Mouse (Mus musculus) layer of hippocampus, postnatal 25 days (tissue): ENCODE measurements at regions not wholly inside any gene's neighbourhood (a gene's known extent, or its start where the extent isn't known, plus 50 kb on each side); places are given as distances from the start of the nearest gene placed in this dataset.

Experiments used
- DNase-seq, 2 experiments: peaks; one replicate each; pipeline ENCODE4 v3.0.0; 2022; ENCODE audit warnings: mixed read lengths in 2 of 2, low spot score in 1 of 2; ENCODE audit errors: extremely low spot score in 1 of 2

DNA sequence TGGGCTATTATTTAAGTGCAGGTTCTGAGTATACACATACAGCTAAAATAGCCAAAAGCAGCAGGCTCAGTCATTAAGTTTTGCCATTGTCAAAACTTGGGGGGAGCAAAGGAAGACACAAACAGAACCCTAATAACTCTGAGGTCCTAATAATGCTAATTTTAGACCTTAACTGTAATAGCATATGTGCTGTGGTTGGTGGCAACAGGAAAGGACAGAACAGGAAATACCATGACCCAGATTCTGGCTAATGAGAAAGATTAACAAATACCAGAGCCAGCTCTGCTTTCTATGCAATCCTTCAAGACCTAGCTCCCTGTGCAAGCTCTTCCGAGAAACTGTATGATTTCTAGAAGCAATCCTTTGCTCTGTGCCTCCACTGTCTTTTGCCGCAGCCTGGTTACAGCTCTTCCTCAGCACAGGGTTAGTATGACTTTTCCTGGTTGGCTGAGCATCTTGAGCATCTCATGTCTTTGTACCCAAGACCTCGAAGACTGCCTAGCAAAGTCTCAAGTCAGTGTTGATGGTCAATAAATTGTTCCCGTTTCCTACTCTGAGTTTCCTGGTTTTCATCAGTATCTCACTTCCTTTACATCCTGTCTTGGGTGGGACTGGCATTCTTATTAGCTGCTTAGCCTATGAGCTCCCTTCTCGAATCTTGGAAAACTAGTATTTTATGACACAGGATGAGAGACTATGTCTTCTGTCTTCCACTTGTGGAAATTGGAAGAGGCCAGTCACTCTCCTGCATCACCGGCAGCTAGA is 49.9 kb upstream of the Eed start:
- DNase-seq, result no peak

DNA sequence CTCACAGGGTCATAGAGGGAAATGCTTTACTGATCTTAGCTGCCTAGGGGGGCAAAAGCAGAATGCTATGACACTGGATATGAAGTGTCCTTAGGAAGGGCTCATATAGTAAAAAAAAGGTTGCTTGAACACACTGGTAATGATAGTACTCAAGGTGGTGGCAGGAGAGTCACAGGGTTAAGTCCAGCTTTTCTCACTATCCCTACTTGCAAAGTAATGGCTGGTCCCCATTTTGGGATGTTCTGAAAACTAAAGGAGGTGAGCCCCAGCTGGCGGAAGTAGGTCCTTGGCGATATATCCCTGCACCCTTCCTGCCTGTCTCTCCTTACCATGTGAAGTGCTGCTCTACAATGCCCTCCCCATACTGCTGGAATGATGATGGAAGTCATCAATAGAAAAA is 52.3 kb upstream of the Eed start:
- no peak for DNase-seq

GRCm38 (mm10) chr7:90033640-90034312 is 53.0 kb upstream of the Eed start:
- DNase-seq, result no peak

DNA sequence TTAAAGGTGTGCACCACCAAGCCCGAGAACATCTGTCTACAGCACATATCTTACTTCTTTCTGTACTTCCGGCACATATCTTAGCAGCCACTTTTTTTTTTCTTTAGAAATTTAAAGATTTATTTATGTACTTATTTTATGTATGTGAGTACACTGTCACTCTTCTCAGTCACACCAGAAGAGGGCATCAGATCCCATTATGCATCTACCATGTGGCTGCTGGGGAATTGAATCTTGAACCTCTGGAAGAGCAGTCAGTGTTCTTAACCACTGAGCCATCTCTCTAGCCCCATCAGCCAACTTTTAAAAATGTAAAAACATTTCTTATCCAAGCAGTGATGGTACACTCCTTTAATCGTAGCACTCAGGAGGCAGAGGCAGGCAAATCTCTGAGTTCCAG is 53.7 kb upstream of the Eed start:
- DNase-seq, result no peak

- DNase-seq, result no peak
Observed at GRCm38 (mm10) chr7:90035396-90035795, 54.6 kb upstream of the Eed start.

GRCm38 (mm10) chr7:90037736-90038135 is 57.0 kb upstream of the Eed start:
- DNase-seq, result no peak

- DNase-seq, result no peak
Observed at GRCm38 (mm10) chr7:90039504-90039903, 58.7 kb upstream of the Eed start.

GRCm38 (mm10) chr7:90040581-90041340 is 60.0 kb upstream of the Eed start:
- no peak for DNase-seq

DNA sequence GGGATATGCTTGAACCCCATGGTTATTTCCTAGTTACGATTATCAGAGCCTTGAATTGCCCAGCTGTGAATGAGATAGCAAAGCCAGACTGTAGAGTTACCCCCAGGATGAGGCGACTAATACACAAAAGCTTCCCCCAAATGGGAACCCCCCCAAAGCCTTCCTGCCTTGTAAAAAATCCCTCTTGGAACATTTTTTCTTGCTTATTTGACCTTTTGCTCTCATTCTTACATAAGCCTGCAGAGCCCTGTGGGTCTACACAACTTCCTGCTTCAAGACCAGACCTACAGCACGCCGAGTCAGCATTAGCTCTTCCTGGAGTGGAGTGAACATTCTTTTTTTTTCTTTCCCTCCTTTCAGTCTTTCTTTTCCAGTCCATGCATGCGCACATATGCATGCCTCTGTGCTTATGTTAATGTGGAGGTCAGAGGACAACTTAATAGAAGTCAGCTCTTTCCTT is 60.8 kb upstream of the Eed start:
- no peak for DNase-seq

GRCm38 (mm10) chr7:90042364-90042763 is 61.6 kb upstream of the Eed start:
- DNase-seq, result no peak

GRCm38 (mm10) chr7:90043526-90043925 is 62.7 kb upstream of the Eed start:
- no peak for DNase-seq

DNA sequence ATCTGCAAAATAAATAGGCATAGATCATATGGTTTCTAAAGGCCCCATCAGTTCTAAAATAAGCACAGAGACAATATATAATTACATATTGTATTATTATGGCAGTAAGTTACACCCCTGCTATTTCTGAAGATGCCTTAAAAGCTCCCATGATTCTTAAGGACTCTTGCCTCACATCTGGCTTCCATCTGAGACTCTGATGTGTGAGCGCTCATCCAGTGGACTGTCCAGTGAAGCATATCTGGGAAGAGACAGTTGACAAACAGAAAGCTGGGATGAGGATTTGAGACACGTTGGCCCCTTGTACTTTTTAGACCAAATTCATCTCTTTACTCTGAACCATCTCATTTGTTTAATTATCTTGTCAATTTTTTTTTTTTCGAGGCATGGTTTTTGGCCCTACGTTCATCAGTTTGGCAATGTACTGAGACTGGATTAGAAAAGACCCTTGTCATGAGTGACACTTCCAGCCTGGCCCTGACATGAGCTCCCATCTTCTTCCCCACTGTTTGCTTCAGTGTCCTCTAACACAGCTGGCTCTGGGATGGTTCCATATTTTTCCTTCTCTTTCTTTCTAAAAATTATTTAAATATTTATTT is 63.4 kb upstream of the Eed start:
- DNase-seq, result no peak

GRCm38 (mm10) chr7:90045208-90045800 is 64.5 kb upstream of the Eed start:
- no peak for DNase-seq

- no peak for DNase-seq
Observed at GRCm38 (mm10) chr7:90046228-90046627, 65.4 kb upstream of the Eed start.

DNA sequence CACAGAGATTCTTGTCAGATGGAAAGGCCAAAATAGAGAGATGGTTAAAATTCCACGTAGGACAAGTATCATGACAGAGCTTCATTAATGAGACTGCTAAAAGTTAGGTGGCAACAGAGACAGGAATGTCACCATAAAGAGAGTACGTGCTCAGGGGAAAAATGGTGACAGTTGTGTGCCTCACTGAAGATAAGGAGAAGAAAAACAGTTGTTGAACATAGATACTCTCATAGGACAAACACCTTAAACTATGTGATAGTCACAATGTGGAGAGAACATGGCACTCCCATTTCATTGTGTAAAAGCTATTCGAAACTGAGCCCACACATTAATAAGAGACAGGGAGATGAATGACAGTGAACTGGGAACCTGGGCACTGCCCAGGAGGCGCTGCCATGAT is 66.1 kb upstream of the Eed start:
- DNase-seq, result no peak

- DNase-seq, result no peak
Observed at GRCm38 (mm10) chr7:90048401-90049307, 67.9 kb upstream of the Eed start.

- no peak for DNase-seq
Observed at GRCm38 (mm10) chr7:90049831-90050237, 69.1 kb upstream of the Eed start.

GRCm38 (mm10) chr7:90054795-90055511 is 74.2 kb upstream of the Eed start:
- no peak for DNase-seq

DNA sequence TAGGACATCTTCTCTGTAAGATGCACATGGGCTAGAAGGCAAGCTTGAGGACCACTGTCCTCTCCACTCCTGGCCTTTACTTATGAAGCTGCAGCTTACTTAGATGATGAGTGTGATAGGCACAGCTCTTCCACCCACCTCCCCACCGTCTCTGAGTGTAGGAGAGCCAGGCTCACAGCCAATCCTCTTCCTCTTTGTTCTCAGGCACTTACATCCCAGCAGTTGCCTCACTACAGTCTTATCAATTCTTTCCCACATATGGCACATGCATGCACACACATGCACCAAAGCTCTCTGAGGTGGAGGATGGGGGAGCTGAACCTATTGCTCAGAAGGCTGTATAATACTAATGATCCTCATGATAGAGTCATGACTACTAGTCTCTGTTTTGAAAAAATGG is 72.1 kb upstream of the Picalm start:
- no peak for DNase-seq
